Mouse (Mus musculus): ENCODE measurements around the gene Rlim. TPM values are rescaled to one million over a fixed set of nuclear protein-coding genes. Genes with fewer than 3 reads are reported as not detected.

The Rlim gene
- polyA plus RNA-seq (2015; fragmentation: Nextera tagmentation; extraction: Ambion mirVana), result 20.2 and 23.9 TPM in 2 replicates

DNA sequence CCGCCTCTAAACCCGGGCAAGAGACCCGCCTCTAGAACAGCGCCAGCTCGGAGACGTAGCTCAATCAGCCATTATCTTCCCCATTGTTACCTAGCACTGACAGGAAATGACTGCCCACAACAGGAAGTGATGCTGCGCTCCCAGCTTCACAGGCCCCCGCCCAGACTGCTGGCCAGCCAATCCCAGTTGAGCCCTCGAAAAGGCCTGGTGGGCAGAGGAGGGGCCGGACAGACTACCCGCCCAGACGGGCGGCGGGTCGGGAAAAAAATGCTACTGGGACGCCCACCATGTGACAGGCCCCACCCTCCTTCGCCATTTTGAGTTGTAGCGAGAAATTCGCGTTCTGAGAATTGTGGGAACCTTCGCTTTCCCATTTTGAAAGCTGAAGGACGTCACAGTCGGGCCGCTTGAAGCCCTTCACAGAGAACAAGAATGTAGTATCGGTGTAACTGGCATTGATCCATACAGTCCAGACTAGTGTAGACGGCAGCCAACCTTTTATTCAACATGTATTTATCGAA lies at the start of gene Rlim:
Gene Rlim, minus strand, starts transcription at position 116 of the 521 bp plus-strand sequence.
- no peaks in the 10 kb centered on the region; the same call in 1 of the 2 replicates for H3K27me3 ChIP-seq (replicated peaks; ENCODE audit: control insufficient read depth, insufficient read depth, low read length)
- 17% methylated on average over 27 of the region's 27 CpGs for WGBS
- H3K9me3 ChIP-seq (ENCODE audit: control insufficient read depth, low read length), result no peaks in the 10 kb centered on the region
- H3K4me2 ChIP-seq (ENCODE audit: low read length), result peak within 1 kb of the TSS; percentile 59
- no peaks in the 10 kb centered on the region for H3K36me3 ChIP-seq (ENCODE audit: control insufficient read depth, insufficient read depth, low read length)
- H3K27ac ChIP-seq (ENCODE audit: low read depth, low read length), result peak within 1 kb of the TSS; percentile 91
- ATAC-seq, result peak; percentile 100
- peak within 1 kb of the TSS; percentile 80 for H3K9ac ChIP-seq (ENCODE audit: low read depth, low read length)
- H3K4me3 ChIP-seq (ENCODE audit: low read length), result peak within 1 kb of the TSS; percentile 72
- H3K4me1 ChIP-seq (ENCODE audit: control insufficient read depth, insufficient read depth, low read depth, low read length), result peaks cover 2% of the 10 kb centered on the region; the same call in 1 of the 2 replicates

DNA sequence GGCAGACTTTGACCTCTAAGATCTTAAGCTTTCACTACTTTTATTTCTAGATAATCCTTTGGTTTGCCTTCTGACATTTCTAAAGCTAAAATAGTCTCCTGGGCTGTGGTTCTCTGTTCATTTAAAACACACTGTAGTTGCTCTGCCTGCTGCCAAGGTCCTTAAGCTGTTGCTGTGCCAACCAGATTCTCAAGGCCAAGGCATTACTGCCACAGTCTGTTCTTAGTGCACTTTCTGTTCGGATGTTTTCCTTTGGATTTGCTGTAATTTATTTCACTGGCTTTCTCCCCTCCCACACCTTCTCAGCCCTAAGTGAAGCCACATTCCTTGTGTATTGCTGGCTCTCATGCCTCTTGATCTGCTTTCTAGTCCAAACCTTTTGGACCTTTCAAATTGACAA lies 36.1 kb upstream of the Rlim start:
- H3K27ac ChIP-seq (ENCODE audit: low read depth, low read length), result no peak overlapping the region
- H3K4me2 ChIP-seq (ENCODE audit: low read length), result no peak overlapping the region
- no peak overlapping the region for H3K4me3 ChIP-seq (ENCODE audit: low read length)
- 57% methylated on average over 1 of the region's 1 CpGs for WGBS
- H3K9me3 ChIP-seq (ENCODE audit: control insufficient read depth, low read length), result no peaks in the 10 kb centered on the region
- H3K27me3 ChIP-seq (replicated peaks; ENCODE audit: control insufficient read depth, insufficient read depth, low read length), result peaks cover 6% of the 10 kb centered on the region; the same call in 1 of the 2 replicates
- ATAC-seq, result no peak
- H3K9ac ChIP-seq (ENCODE audit: low read depth, low read length), result no peak overlapping the region
- no peaks in the 10 kb centered on the region for H3K36me3 ChIP-seq (ENCODE audit: control insufficient read depth, insufficient read depth, low read length)
- no peaks in the 10 kb centered on the region for H3K4me1 ChIP-seq (ENCODE audit: control insufficient read depth, insufficient read depth, low read depth, low read length)

DNA sequence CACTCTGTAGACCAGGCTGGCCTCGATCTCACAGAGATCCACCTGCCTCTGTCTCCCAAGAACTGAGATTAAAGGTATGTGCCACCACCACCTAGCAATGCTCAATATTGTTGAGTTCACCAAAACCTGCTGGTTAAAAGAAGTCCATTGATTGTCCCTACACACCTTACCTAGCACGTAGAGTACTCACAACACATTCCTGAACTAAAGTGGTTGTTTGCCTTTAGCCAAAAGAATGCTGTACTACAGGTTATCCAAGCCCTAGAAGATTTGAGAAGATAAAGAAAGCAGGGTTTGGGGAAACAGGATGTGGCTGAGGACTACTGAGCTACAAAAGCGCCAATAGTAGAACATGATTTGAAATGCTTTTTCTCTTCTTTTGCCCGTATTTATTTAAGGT lies 34.0 kb upstream of the Rlim start:
- ATAC-seq, result no peak
- Histone ChIP-seq H3K27me3 (replicated peaks; ENCODE audit: control insufficient read depth, insufficient read depth, low read length) (peaks cover 6% of the 10 kb centered on the region; the same call in 1 of the 2 replicates), H3K36me3 (ENCODE audit: control insufficient read depth, insufficient read depth, low read length) (no peaks in the 10 kb centered on the region), H3K27ac (ENCODE audit: low read depth, low read length) (no peak overlapping the region), H3K9ac (ENCODE audit: low read depth, low read length) (no peak overlapping the region), H3K4me3 (ENCODE audit: low read length) (no peak overlapping the region), H3K4me1 (ENCODE audit: control insufficient read depth, insufficient read depth, low read depth, low read length) (no peaks in the 10 kb centered on the region), H3K9me3 (ENCODE audit: control insufficient read depth, low read length) (no peaks in the 10 kb centered on the region), H3K4me2 (ENCODE audit: low read length) (no peak overlapping the region)
- WGBS, result 93% methylated on average over 4 of the region's 4 CpGs

DNA sequence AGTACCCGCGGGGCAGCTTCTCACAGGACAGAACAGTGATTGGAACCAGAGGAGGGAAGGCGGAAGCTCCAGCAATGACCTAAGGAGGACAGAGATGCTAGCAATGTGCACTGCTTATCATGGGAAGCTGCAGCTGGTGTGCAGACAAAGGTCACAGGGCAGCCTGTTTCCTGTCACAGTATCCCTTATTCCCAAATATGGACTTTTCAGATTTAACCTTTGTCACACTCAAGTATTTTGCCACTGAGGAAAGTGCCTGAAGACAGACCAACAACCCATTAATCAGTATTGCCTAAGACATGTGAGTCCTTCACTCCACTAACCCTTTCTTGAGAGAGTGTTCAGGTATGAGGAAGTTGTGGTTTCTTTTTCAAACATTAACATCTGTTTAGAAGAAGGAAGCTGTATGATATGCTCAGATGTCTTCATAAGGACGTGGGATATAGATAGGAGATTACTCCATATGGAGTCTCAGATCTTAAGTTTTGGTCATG lies 32.3 kb upstream of the Rlim start:
- no peak for ATAC-seq
- no peak overlapping the region for H3K4me3 ChIP-seq (ENCODE audit: low read length)
- 70% methylated on average over 4 of the region's 4 CpGs for WGBS
- H3K4me1 ChIP-seq (ENCODE audit: control insufficient read depth, insufficient read depth, low read depth, low read length), result no peaks in the 10 kb centered on the region
- H3K27ac ChIP-seq (ENCODE audit: low read depth, low read length), result no peak overlapping the region
- no peaks in the 10 kb centered on the region for H3K36me3 ChIP-seq (ENCODE audit: control insufficient read depth, insufficient read depth, low read length)
- H3K4me2 ChIP-seq (ENCODE audit: low read length), result no peak overlapping the region
- H3K9ac ChIP-seq (ENCODE audit: low read depth, low read length), result no peak overlapping the region
- H3K9me3 ChIP-seq (ENCODE audit: control insufficient read depth, low read length), result no peaks in the 10 kb centered on the region
- H3K27me3 ChIP-seq (replicated peaks; ENCODE audit: control insufficient read depth, insufficient read depth, low read length), result peaks cover 6% of the 10 kb centered on the region; the same call in 1 of the 2 replicates

DNA sequence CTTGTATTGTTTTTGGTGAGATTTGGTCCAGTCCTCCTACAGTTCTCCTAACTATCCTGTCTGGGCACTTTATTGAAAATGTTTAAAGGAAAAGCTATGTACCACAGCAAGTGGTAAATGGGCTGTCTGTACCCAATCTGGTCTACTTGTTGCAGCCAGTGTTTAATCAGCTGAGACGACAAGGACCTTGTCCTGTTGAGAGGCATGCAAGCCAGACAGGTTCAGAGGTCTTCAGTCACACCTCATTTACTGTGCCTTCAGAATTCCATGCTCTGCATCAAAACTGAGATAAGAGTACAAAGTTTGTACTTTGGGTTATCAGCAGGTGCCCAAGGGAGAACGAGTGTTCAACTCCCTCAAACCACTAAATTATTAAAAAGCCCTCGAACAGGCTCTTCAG lies 13.7 kb upstream of the Rlim start:
- Histone ChIP-seq H3K4me1 (ENCODE audit: control insufficient read depth, insufficient read depth, low read depth, low read length) (no peaks in the 10 kb centered on the region), H3K9ac (ENCODE audit: low read depth, low read length) (no peak overlapping the region), H3K27me3 (replicated peaks; ENCODE audit: control insufficient read depth, insufficient read depth, low read length) (peaks cover 5% of the 10 kb centered on the region), H3K27ac (ENCODE audit: low read depth, low read length) (no peak overlapping the region), H3K9me3 (ENCODE audit: control insufficient read depth, low read length) (no peaks in the 10 kb centered on the region), H3K4me2 (ENCODE audit: low read length) (no peak overlapping the region), H3K36me3 (ENCODE audit: control insufficient read depth, insufficient read depth, low read length) (no peaks in the 10 kb centered on the region), H3K4me3 (ENCODE audit: low read length) (no peak overlapping the region)
- no peak for ATAC-seq
- 73% methylated on average over 3 of the region's 3 CpGs for WGBS

DNA sequence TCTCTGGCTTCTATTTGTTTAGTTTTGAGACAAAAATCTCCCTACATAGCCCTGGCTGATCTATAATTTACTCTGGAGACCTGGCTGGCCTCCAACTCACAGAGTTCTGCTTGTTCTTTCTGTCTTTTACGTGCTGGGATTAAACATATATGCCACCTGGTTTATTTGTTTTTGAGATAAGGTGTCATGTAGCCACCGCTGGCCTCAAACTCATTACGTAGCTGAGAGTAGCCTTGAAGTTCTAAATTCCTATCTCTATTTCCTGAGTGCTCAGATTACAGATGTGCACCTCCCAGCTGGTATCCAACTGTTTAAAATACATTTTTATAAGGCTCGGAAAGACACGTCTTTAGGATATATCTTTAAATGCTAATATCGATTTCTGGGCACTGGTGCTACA lies 12.8 kb upstream of the Rlim start:
- H3K27me3 ChIP-seq (replicated peaks; ENCODE audit: control insufficient read depth, insufficient read depth, low read length), result peaks cover 5% of the 10 kb centered on the region
- H3K4me1 ChIP-seq (ENCODE audit: control insufficient read depth, insufficient read depth, low read depth, low read length), result no peaks in the 10 kb centered on the region

DNA sequence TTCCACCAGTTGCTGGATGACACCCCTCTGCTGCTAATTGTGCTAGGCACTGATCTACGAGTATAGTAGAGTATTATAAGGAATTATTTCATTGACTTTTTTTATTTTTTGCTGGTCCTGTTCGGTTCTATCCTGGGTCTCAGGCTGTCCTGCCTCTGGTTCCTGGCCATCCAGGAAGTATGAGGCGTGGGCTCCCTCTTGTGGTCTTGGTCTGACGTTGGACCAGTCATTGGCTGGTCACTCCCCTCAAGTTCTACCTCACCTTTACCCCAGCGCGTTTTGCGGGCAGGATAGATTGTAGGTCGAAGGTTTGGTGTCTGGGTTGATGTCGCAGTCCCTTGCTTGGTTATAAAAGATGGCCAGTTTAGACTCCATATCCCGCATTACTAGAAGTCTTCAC lies 10.6 kb upstream of the Rlim start:
- Histone ChIP-seq H3K4me2 (ENCODE audit: low read length) (no peak overlapping the region), H3K4me1 (ENCODE audit: control insufficient read depth, insufficient read depth, low read depth, low read length) (no peaks in the 10 kb centered on the region), H3K27me3 (replicated peaks; ENCODE audit: control insufficient read depth, insufficient read depth, low read length) (peaks cover 7% of the 10 kb centered on the region), H3K9ac (ENCODE audit: low read depth, low read length) (no peak overlapping the region), H3K4me3 (ENCODE audit: low read length) (no peak overlapping the region), H3K9me3 (ENCODE audit: control insufficient read depth, low read length) (no peaks in the 10 kb centered on the region), H3K27ac (ENCODE audit: low read depth, low read length) (no peak overlapping the region), H3K36me3 (ENCODE audit: control insufficient read depth, insufficient read depth, low read length) (no peaks in the 10 kb centered on the region)
- WGBS, result 32% methylated on average over 10 of the region's 10 CpGs
- ATAC-seq, result no peak

More for the DNA sequence above, 12.8 kb upstream of the Rlim start:
- 79% methylated on average over 6 of the region's 6 CpGs for WGBS
- H3K36me3 ChIP-seq (ENCODE audit: control insufficient read depth, insufficient read depth, low read length), result no peaks in the 10 kb centered on the region
- ATAC-seq, result no peak
- H3K4me3 ChIP-seq (ENCODE audit: low read length), result no peak overlapping the region
- H3K9ac ChIP-seq (ENCODE audit: low read depth, low read length), result no peak overlapping the region
- H3K4me2 ChIP-seq (ENCODE audit: low read length), result no peak overlapping the region
- no peak overlapping the region for H3K27ac ChIP-seq (ENCODE audit: low read depth, low read length)
- H3K9me3 ChIP-seq (ENCODE audit: control insufficient read depth, low read length), result no peaks in the 10 kb centered on the region

DNA sequence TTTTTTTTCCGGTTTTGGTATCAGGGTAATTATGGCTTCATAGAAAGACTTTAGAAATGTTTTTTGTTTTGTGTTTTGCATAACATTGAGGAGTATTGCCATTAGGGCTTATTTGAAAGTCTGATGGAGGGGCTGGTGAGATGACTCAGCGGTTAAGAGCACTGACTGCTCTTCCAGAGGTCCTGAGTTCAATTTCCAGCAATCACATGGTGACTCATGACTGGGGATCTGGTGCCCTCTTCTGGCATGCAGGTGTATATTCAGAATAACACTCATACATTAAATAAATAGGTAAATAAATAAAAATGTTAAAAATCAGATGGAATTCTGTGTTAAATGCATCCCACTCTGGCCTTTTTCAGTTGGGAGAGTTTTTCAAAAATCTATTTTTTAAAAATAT lies 9.3 kb upstream of the Rlim start:
- WGBS, result 68% methylated on average over 2 of the region's 2 CpGs
- H3K27me3 ChIP-seq (replicated peaks; ENCODE audit: control insufficient read depth, insufficient read depth, low read length), result peaks cover 6% of the 10 kb centered on the region
- ATAC-seq, result no peak

DNA sequence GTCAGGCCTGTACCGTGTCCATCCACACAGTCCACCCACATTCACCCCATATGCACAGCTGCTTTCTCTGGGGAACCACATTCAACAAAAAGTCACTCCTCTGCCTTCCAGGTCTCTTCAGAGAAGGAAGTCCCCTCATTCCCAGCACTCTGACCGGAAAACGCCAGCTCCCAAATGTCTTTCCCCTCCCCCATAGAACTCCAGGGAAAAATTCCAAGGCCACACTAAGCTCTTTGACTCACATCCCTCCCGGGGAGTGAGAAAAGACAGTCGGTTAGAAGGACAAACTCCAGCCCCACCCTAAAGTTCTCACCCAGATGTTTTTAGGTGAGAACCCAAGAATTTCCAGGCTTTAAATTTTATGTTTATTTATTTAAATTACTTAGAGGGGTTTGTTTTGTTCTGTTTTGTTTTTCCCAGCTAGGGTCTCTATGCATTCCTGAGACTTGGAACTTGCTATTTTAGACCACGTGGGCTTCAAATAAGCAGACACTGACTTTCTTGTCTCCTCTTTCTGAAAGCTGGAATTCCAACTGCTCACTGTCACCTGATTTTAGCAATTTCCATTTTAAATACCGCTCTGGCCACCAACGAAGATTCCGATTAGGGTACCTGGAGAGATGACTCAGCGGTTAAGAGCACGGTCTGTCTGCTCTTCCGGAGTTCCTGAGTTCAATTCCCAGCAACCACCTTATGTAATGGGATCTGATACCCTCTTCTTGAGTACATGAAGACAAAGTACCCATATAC lies 6.3 kb upstream of the Rlim start:
- Histone ChIP-seq H3K27me3 (replicated peaks; ENCODE audit: control insufficient read depth, insufficient read depth, low read length) (peaks cover 2% of the 10 kb centered on the region), H3K9me3 (ENCODE audit: control insufficient read depth, low read length) (no peaks in the 10 kb centered on the region), H3K4me2 (ENCODE audit: low read length) (no peak overlapping the region), H3K36me3 (ENCODE audit: control insufficient read depth, insufficient read depth, low read length) (no peaks in the 10 kb centered on the region), H3K4me1 (ENCODE audit: control insufficient read depth, insufficient read depth, low read depth, low read length) (no peaks in the 10 kb centered on the region), H3K27ac (ENCODE audit: low read depth, low read length) (no peak overlapping the region), H3K9ac (ENCODE audit: low read depth, low read length) (no peak overlapping the region), H3K4me3 (ENCODE audit: low read length) (no peak overlapping the region)
- WGBS, result 29% methylated on average over 12 of the region's 12 CpGs
- no peak for ATAC-seq

More for the DNA sequence above, 9.3 kb upstream of the Rlim start:
- H3K4me1 ChIP-seq (ENCODE audit: control insufficient read depth, insufficient read depth, low read depth, low read length), result no peaks in the 10 kb centered on the region
- H3K9ac ChIP-seq (ENCODE audit: low read depth, low read length), result no peak overlapping the region
- no peaks in the 10 kb centered on the region for H3K9me3 ChIP-seq (ENCODE audit: control insufficient read depth, low read length)
- no peaks in the 10 kb centered on the region for H3K36me3 ChIP-seq (ENCODE audit: control insufficient read depth, insufficient read depth, low read length)
- H3K27ac ChIP-seq (ENCODE audit: low read depth, low read length), result no peak overlapping the region
- no peak overlapping the region for H3K4me2 ChIP-seq (ENCODE audit: low read length)
- H3K4me3 ChIP-seq (ENCODE audit: low read length), result no peak overlapping the region

Data from hindbrain, embryonic 16.5 days (tissue).